In the genomic region with DNA sequence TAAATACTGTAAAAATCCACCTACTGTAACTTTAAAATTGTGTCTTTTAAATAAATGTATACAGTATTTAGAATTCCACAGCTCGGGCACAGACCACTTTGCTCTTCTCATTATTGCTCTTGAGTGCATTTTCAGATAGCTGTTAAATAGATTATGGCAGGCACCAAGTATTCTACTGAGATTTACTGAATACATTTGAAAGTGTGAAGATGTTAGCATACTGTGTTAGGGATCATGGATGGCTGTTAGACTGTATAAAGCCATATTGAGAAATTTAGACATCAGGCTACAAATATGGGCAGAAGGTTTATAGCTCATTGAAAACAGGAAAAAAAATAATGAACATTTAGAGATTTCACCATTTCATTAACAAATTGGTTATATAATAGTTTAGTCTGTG, we compare ENCODE assay signal across 27 mouse cellular contexts.
"Had no signal": no experiment of that assay in that cellular context is flagged by ENCODE, and none has a peak within 500 bp of the region (broad histone marks: within the 10 kb centered on the region; RNA-seq: fewer than 3 reads in every experiment).

No protein-coding gene starts in this region.

- DNase-seq: cerebellum, adult 2 months; cerebellum, adult 8-10 months; cerebellum, adult 9-10 months; cerebellum, adult 9-11 months; cerebellum, postnatal 10 days; cerebellum, postnatal 14 days; cerebellum, postnatal 25 days; cerebellum, postnatal 36 days; embryo, embryonic 11 days; gastrocnemius, adult 2 months; gastrocnemius, postnatal 10 days; gastrocnemius, postnatal 14 days; gastrocnemius, postnatal 25 days; gastrocnemius, postnatal 36 days; heart, adult 11 months; heart, adult 18-20 months; heart, adult 2 months had no signal

- H3K9me3 ChIP-seq: embryonic facial prominence, embryonic 10.5 days; embryonic facial prominence, embryonic 12.5 days; embryonic facial prominence, embryonic 13.5 days; embryonic facial prominence, embryonic 15.5 days; forebrain, embryonic 12.5 days; heart, embryonic 10.5 days had no signal

- H3K27me3 ChIP-seq: embryonic facial prominence, embryonic 12.5 days; embryonic facial prominence, embryonic 13.5 days; embryonic facial prominence, embryonic 15.5 days; forebrain, embryonic 12.5 days had no signal

- H3K4me3 ChIP-seq: embryonic facial prominence, embryonic 10.5 days; embryonic facial prominence, embryonic 12.5 days; embryonic facial prominence, embryonic 13.5 days; embryonic facial prominence, embryonic 15.5 days; erythroblast, embryonic 14.5 days; forebrain, embryonic 12.5 days; gastrocnemius, adult 2 months; heart, adult 2 months; heart, embryonic 10.5 days; heart, embryonic 12.5 days had no signal

- H3K27ac ChIP-seq: embryonic facial prominence, embryonic 10.5 days; embryonic facial prominence, embryonic 12.5 days; embryonic facial prominence, embryonic 13.5 days; embryonic facial prominence, embryonic 15.5 days; forebrain, embryonic 12.5 days; gastrocnemius, adult 2 months; heart, adult 2 months; heart, embryonic 10.5 days had no signal

- H3K9ac ChIP-seq: embryonic facial prominence, embryonic 12.5 days; embryonic facial prominence, embryonic 13.5 days; embryonic facial prominence, embryonic 15.5 days; forebrain, embryonic 12.5 days; heart, embryonic 12.5 days had no signal

- H3K4me2 ChIP-seq: embryonic facial prominence, embryonic 12.5 days; embryonic facial prominence, embryonic 13.5 days; embryonic facial prominence, embryonic 15.5 days; forebrain, embryonic 12.5 days; heart, embryonic 11.5 days; heart, embryonic 12.5 days had no signal

- H3K4me1 ChIP-seq: embryonic facial prominence, embryonic 10.5 days; embryonic facial prominence, embryonic 12.5 days; embryonic facial prominence, embryonic 13.5 days; embryonic facial prominence, embryonic 15.5 days; forebrain, embryonic 12.5 days; heart, embryonic 10.5 days; heart, embryonic 12.5 days had no signal

- H3K36me3 ChIP-seq: embryonic facial prominence, embryonic 10.5 days; embryonic facial prominence, embryonic 12.5 days; embryonic facial prominence, embryonic 13.5 days; embryonic facial prominence, embryonic 15.5 days; forebrain, embryonic 12.5 days; heart, embryonic 10.5 days; heart, embryonic 12.5 days had no signal

- ATAC-seq: forebrain, embryonic 14.5 days had no signal
